ENCODE assay signal across 20 mouse cellular contexts in the genomic region with DNA sequence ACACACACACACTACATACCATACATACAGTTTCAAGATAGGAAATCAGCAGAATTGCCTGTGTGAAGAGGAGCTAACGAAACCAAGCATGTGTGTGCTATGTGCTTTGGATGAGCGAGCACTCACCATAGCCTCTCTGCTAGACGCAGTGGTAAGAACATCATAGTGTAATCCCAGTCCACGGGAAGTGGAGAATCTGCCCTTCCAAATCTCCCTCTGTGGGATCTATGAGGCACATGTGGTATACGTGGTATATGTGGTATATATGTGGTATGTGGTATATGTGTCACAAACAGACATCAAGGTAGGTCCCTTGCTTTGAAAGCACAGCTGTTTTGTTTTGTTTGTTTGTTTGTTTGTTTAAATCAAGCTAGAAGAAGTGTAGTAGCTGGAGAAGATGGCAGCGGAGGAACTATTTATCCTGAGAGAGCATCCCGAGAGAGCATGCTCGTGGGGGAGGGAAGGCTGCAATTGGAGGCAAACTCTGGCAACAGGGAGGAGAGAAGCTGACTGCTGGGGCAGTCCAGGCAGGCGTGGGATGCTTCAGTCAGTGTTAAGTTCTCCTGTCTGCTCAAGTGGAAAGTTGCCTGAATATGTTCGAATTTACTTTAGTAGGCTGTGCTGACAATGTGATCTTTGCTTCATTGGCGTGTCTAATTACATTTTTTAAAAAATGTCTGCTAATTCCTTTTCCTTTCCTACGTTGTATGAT.
DNase-seq lines count a peak whose midpoint lies in the region; ATAC-seq and TF ChIP-seq lines count a peak whose summit lies in the region.
"Had no signal": no experiment of that assay in that cellular context is flagged by ENCODE, and none has a peak within 500 bp of the region (broad histone marks: within the 10 kb centered on the region; RNA-seq: fewer than 3 reads in every experiment).

No protein-coding gene starts in this region.

- DNase-seq in embryo, embryonic 10.5 days (ENCODE audit: low spot score) = peak; percentile 7
- DNase-seq in embryo, embryonic 10 days (ENCODE audit: low spot score) = no peak
- DNase-seq in kidney, adult 9 months = no peak
- no peak for DNase-seq in urinary bladder, postnatal 10 days (ENCODE audit: low spot score)
- no peak for DNase-seq in gastrocnemius, adult 2 months
- DNase-seq: adrenal gland, adult 8-10 months; cerebellum, adult 18-20 months; heart, adult 11 months; kidney, postnatal 14 days; liver, embryonic 13.5 days had no signal

- H3K27ac ChIP-seq in kidney, embryonic 14.5 days (ENCODE audit: low read depth, low read length) = no peak overlapping the region
- no peak overlapping the region for H3K27ac ChIP-seq in midbrain, embryonic 12.5 days (replicated peaks)
- no peak overlapping the region for H3K27ac ChIP-seq in midbrain, embryonic 13.5 days
- H3K27ac ChIP-seq in gastrocnemius, adult 2 months = no peak overlapping the region
- H3K27ac ChIP-seq: forebrain, embryonic 15.5 days; heart, embryonic 13.5 days; limb, embryonic 12.5 days; liver, embryonic 13.5 days; lung, embryonic 15.5 days; macrophage; neural tube, embryonic 12.5 days; stomach, postnatal 0 days had no signal

- H3K27me3 ChIP-seq in kidney, embryonic 14.5 days (ENCODE audit: control insufficient read depth, insufficient read depth, low read length) = no peaks in the 10 kb centered on the region
- no peaks in the 10 kb centered on the region for H3K27me3 ChIP-seq in midbrain, embryonic 12.5 days
- H3K27me3 ChIP-seq in midbrain, embryonic 13.5 days = no peaks in the 10 kb centered on the region
- H3K27me3 ChIP-seq: forebrain, embryonic 15.5 days; heart, embryonic 13.5 days; limb, embryonic 12.5 days; liver, embryonic 13.5 days; lung, embryonic 15.5 days; neural tube, embryonic 12.5 days had no signal

- no peak overlapping the region for H3K4me2 ChIP-seq in kidney, embryonic 14.5 days (replicated peaks; ENCODE audit: low read depth, low read length)
- H3K4me2 ChIP-seq in midbrain, embryonic 12.5 days (replicated peaks) = no peak overlapping the region
- H3K4me2 ChIP-seq in midbrain, embryonic 13.5 days (replicated peaks) = no peak overlapping the region
- H3K4me2 ChIP-seq: forebrain, embryonic 15.5 days; heart, embryonic 13.5 days; limb, embryonic 12.5 days; liver, embryonic 13.5 days; lung, embryonic 15.5 days; neural tube, embryonic 12.5 days had no signal

- no peaks in the 10 kb centered on the region for H3K9me3 ChIP-seq in kidney, embryonic 14.5 days (ENCODE audit: control insufficient read depth, low read length)
- no peaks in the 10 kb centered on the region for H3K9me3 ChIP-seq in midbrain, embryonic 12.5 days
- no peaks in the 10 kb centered on the region for H3K9me3 ChIP-seq in midbrain, embryonic 13.5 days
- H3K9me3 ChIP-seq: forebrain, embryonic 15.5 days; heart, embryonic 13.5 days; limb, embryonic 12.5 days; liver, embryonic 13.5 days; lung, embryonic 15.5 days; neural tube, embryonic 12.5 days had no signal

- no peaks in the 10 kb centered on the region for H3K36me3 ChIP-seq in kidney, embryonic 14.5 days (ENCODE audit: control insufficient read depth, insufficient read depth, low read length)
- H3K36me3 ChIP-seq in midbrain, embryonic 12.5 days = no peaks in the 10 kb centered on the region
- H3K36me3 ChIP-seq in midbrain, embryonic 13.5 days = no peaks in the 10 kb centered on the region
- H3K36me3 ChIP-seq: forebrain, embryonic 15.5 days; heart, embryonic 13.5 days; limb, embryonic 12.5 days; liver, embryonic 13.5 days; lung, embryonic 15.5 days; neural tube, embryonic 12.5 days had no signal

- H3K9ac ChIP-seq in kidney, embryonic 14.5 days (ENCODE audit: low read depth, low read length) = no peak overlapping the region
- H3K9ac ChIP-seq in midbrain, embryonic 12.5 days (replicated peaks) = no peak overlapping the region
- no peak overlapping the region for H3K9ac ChIP-seq in midbrain, embryonic 13.5 days (replicated peaks)
- H3K9ac ChIP-seq: forebrain, embryonic 15.5 days; heart, embryonic 13.5 days; limb, embryonic 12.5 days; liver, embryonic 13.5 days; lung, embryonic 15.5 days; neural tube, embryonic 12.5 days had no signal

- WGBS in kidney, embryonic 14.5 days = 54% methylated on average over 12 of the region's 12 CpGs
- WGBS in midbrain, embryonic 12.5 days = 69% methylated on average over 12 of the region's 12 CpGs
- WGBS in midbrain, embryonic 13.5 days = 68% methylated on average over 12 of the region's 12 CpGs

- no peak for TF ChIP-seq CTCF in gastrocnemius, adult 2 months (IDR thresholded peaks at IDR 0.05)

- H3K4me1 ChIP-seq in kidney, embryonic 14.5 days (ENCODE audit: control insufficient read depth, insufficient read depth, low read length) = no peaks in the 10 kb centered on the region
- no peaks in the 10 kb centered on the region for H3K4me1 ChIP-seq in midbrain, embryonic 12.5 days
- no peaks in the 10 kb centered on the region for H3K4me1 ChIP-seq in midbrain, embryonic 13.5 days (replicated peaks)
- H3K4me1 ChIP-seq: forebrain, embryonic 15.5 days; limb, embryonic 12.5 days; liver, embryonic 13.5 days; lung, embryonic 15.5 days; neural tube, embryonic 12.5 days had no signal

- intact Hi-C loops in gastrocnemius, adult 2 months (cut with DNase I) = no loop called here

- H3K4me3 ChIP-seq in kidney, embryonic 14.5 days (ENCODE audit: low read length) = no peak overlapping the region
- no peak overlapping the region for H3K4me3 ChIP-seq in midbrain, embryonic 12.5 days
- H3K4me3 ChIP-seq in midbrain, embryonic 13.5 days (replicated peaks) = no peak overlapping the region
- no peak overlapping the region for H3K4me3 ChIP-seq in gastrocnemius, adult 2 months
- H3K4me3 ChIP-seq: forebrain, embryonic 15.5 days; heart, embryonic 13.5 days; limb, embryonic 12.5 days; liver, embryonic 13.5 days; lung, embryonic 15.5 days; neural tube, embryonic 12.5 days had no signal

- ATAC-seq in kidney, embryonic 14.5 days (ENCODE audit: low FRiP score, low TSS enrichment) = peak; percentile 93
- 0 out of 2 replicates have a peak, but pooled peaks have one; percentile 20 for ATAC-seq in midbrain, embryonic 12.5 days (ENCODE audit: low FRiP score, low read depth)
- ATAC-seq in midbrain, embryonic 13.5 days = no peak
- ATAC-seq: forebrain, embryonic 15.5 days had no signal
